Mouse (Mus musculus): ENCODE data around the gene Nfatc2. TPM values are rescaled to one million over a fixed set of nuclear protein-coding genes. Genes with fewer than 3 reads are reported as not detected.
A peak's percentile ranks its signal among the peaks of the same experiment; 100 is the strongest.

Nfatc2 gene
- polyA plus RNA-seq, 1 experiment from 2014 or later: 3.7 TPM

- 0 out of 2 replicates have a peak, but pooled peaks cover 4% of the 10 kb centered on the region for H3K9me3 ChIP-seq (ENCODE audit: control insufficient read depth, low read length)
- H3K27ac ChIP-seq: no peak overlapping the region
- H3K27me3 ChIP-seq (ENCODE audit: control insufficient read depth, insufficient read depth, low read length): no peaks in the 10 kb centered on the region
- H3K36me3 ChIP-seq (replicated peaks; ENCODE audit: control insufficient read depth, insufficient read depth): no peaks in the 10 kb centered on the region
- H3K4me3 ChIP-seq (replicated peaks; ENCODE audit: low read length): no peak overlapping the region
- 75% methylated on average over 5 of the region's 5 CpGs for WGBS
- H3K4me2 ChIP-seq (replicated peaks): no peak overlapping the region
- no peak for DNase-seq (ENCODE audit: low spot score)
- ATAC-seq (ENCODE audit: low FRiP score): no peak
- 0 out of 2 replicates have a peak, but pooled peaks cover 7% of the 10 kb centered on the region for H3K4me1 ChIP-seq (replicated peaks; ENCODE audit: control insufficient read depth, insufficient read depth, low read length)
- no peak overlapping the region for H3K9ac ChIP-seq
These were observed 167.3 kb downstream of the Nfatc2 start for GRCm38 (mm10) chr2:168434187-168434586.

GRCm38 (mm10) chr2:168433392-168433791, 168.1 kb downstream of the Nfatc2 start:
- no peak overlapping the region for H3K9ac ChIP-seq
- H3K9me3 ChIP-seq (ENCODE audit: control insufficient read depth, low read length): 0 out of 2 replicates have a peak, but pooled peaks cover 4% of the 10 kb centered on the region
- 72% methylated on average over 5 of the region's 5 CpGs for WGBS
- no peak for ATAC-seq (ENCODE audit: low FRiP score)
- no peaks in the 10 kb centered on the region for H3K4me1 ChIP-seq (replicated peaks; ENCODE audit: control insufficient read depth, insufficient read depth, low read length)
- no peak overlapping the region for H3K4me2 ChIP-seq (replicated peaks)
- no peaks in the 10 kb centered on the region for H3K36me3 ChIP-seq (replicated peaks; ENCODE audit: control insufficient read depth, insufficient read depth)
- H3K27me3 ChIP-seq (ENCODE audit: control insufficient read depth, insufficient read depth, low read length): no peaks in the 10 kb centered on the region
- no peak overlapping the region for H3K27ac ChIP-seq
- no peak for DNase-seq (ENCODE audit: low spot score)
- no peak overlapping the region for H3K4me3 ChIP-seq (replicated peaks; ENCODE audit: low read length)

- no peak for DNase-seq (ENCODE audit: low spot score)
- WGBS: 96% methylated on average over 7 of the region's 7 CpGs
- Histone ChIP-seq H3K4me1 (replicated peaks; ENCODE audit: control insufficient read depth, insufficient read depth, low read length) (no peaks in the 10 kb centered on the region), H3K9me3 (ENCODE audit: control insufficient read depth, low read length) (0 out of 2 replicates have a peak, but pooled peaks cover 4% of the 10 kb centered on the region), H3K4me2 (replicated peaks) (no peak overlapping the region), H3K9ac (no peak overlapping the region), H3K27me3 (ENCODE audit: control insufficient read depth, insufficient read depth, low read length) (no peaks in the 10 kb centered on the region), H3K27ac (no peak overlapping the region), H3K4me3 (replicated peaks; ENCODE audit: low read length) (no peak overlapping the region), H3K36me3 (replicated peaks; ENCODE audit: control insufficient read depth, insufficient read depth) (no peaks in the 10 kb centered on the region)
- no peak for ATAC-seq (ENCODE audit: low FRiP score)
These were observed 169.1 kb downstream of the Nfatc2 start for GRCm38 (mm10) chr2:168432394-168432793.

- Histone ChIP-seq H3K27me3 (ENCODE audit: control insufficient read depth, insufficient read depth, low read length) (no peaks in the 10 kb centered on the region), H3K4me2 (replicated peaks) (no peak overlapping the region), H3K9me3 (ENCODE audit: control insufficient read depth, low read length) (0 out of 2 replicates have a peak, but pooled peaks cover 4% of the 10 kb centered on the region), H3K9ac (no peak overlapping the region), H3K27ac (no peak overlapping the region), H3K36me3 (replicated peaks; ENCODE audit: control insufficient read depth, insufficient read depth) (no peaks in the 10 kb centered on the region), H3K4me1 (replicated peaks; ENCODE audit: control insufficient read depth, insufficient read depth, low read length) (peaks cover under 1% of the 10 kb centered on the region; the same call in 1 of the 2 replicates), H3K4me3 (replicated peaks; ENCODE audit: low read length) (no peak overlapping the region)
- no peak for DNase-seq (ENCODE audit: low spot score)
- 96% methylated on average over 10 of the region's 10 CpGs for WGBS
- ATAC-seq (ENCODE audit: low FRiP score): no peak
These were observed 171.9 kb downstream of the Nfatc2 start for GRCm38 (mm10) chr2:168429598-168429997.

GRCm38 (mm10) chr2:168428375-168428901, 173.0 kb downstream of the Nfatc2 start:
- no peaks in the 10 kb centered on the region for H3K27me3 ChIP-seq (ENCODE audit: control insufficient read depth, insufficient read depth, low read length)
- WGBS: 95% methylated on average over 5 of the region's 5 CpGs
- DNase-seq (ENCODE audit: low spot score) (no peak), ATAC-seq (ENCODE audit: low FRiP score) (no peak)
- H3K36me3 ChIP-seq (replicated peaks; ENCODE audit: control insufficient read depth, insufficient read depth): no peaks in the 10 kb centered on the region
- 0 out of 2 replicates have a peak, but pooled peaks cover 4% of the 10 kb centered on the region for H3K9me3 ChIP-seq (ENCODE audit: control insufficient read depth, low read length)
- H3K4me2 ChIP-seq (replicated peaks): no peak overlapping the region
- H3K4me1 ChIP-seq (replicated peaks; ENCODE audit: control insufficient read depth, insufficient read depth, low read length): peaks cover 5% of the 10 kb centered on the region; the same call in 1 of the 2 replicates
- no peak overlapping the region for H3K27ac ChIP-seq
- H3K4me3 ChIP-seq (replicated peaks; ENCODE audit: low read length): no peak overlapping the region
- H3K9ac ChIP-seq: no peak overlapping the region

Small RNA genes within 50 kb of the gene (microRNA-seq; reads per million reads assigned to microRNA genes)
- 3.1 reads per million, percentile 12 among the genes with 10 or more reads in this experiment for gene Mir7004

Other genes with a start within 250 kb of the Nfatc2 start
- gene Atp9a, start 140.8 kb upstream of the Nfatc2 start, polyA plus RNA-seq (2014; fragmentation: Nextera tagmentation; extraction: Ambion mirVana): 77.1 and 82.0 TPM in 2 replicates
- gene Sall4, start 166.3 kb upstream of the Nfatc2 start, polyA plus RNA-seq (2014; fragmentation: Nextera tagmentation; extraction: Ambion mirVana): 0.37 and 1.7 TPM in 2 replicates

Measured in hindbrain, embryonic 14.5 days (tissue).